ENCODE assay signal across 27 mouse cellular contexts in genomic region chr14:54148626-54149025, GRCm38 (mm10).
DNase-seq lines count a peak whose midpoint lies in the region; ATAC-seq and TF ChIP-seq lines count a peak whose summit lies in the region.
"Had no signal": no experiment of that assay in that cellular context is flagged by ENCODE, and none has a peak within 500 bp of the region (broad histone marks: within the 10 kb centered on the region; RNA-seq: fewer than 3 reads in every experiment).

No protein-coding gene starts in this region.

- H3K9ac ChIP-seq in heart, embryonic 12.5 days: no peak overlapping the region
- no peak overlapping the region for H3K9ac ChIP-seq in liver, embryonic 11.5 days (ENCODE audit: low read depth, low read length)
- H3K9ac ChIP-seq in liver, postnatal 0 days (replicated peaks): no peak overlapping the region
- H3K9ac ChIP-seq: embryonic facial prominence, embryonic 13.5 days; forebrain, embryonic 12.5 days; forebrain, embryonic 15.5 days; heart, embryonic 15.5 days; hindbrain, embryonic 12.5 days; intestine, embryonic 15.5 days had no signal

- peak; percentile 72 for DNase-seq in heart, adult 11 months
- peak; percentile 27 for DNase-seq in liver, embryonic 11.5 days (ENCODE audit: low spot score)
- DNase-seq in liver, postnatal 0 days: no peak
- DNase-seq in thymus, postnatal 25 days: peak; percentile 11
- no peak for DNase-seq in thymus, postnatal 0 days (ENCODE audit: low spot score)
- DNase-seq: adrenal gland, postnatal 10 days; cerebellum, adult 11-12 months; cerebellum, adult 8-10 months; cerebellum, postnatal 10 days; cerebellum, postnatal 36 days; embryo, embryonic 11 days; gastrocnemius, postnatal 25 days; heart, adult 2 months; heart, postnatal 10 days; heart, postnatal 36 days had no signal

- H3K27ac ChIP-seq in heart, embryonic 12.5 days (ENCODE audit: poor library complexity, severe bottlenecking): no peak overlapping the region
- no peak overlapping the region for H3K27ac ChIP-seq in liver, embryonic 11.5 days (ENCODE audit: low read depth, low read length)
- H3K27ac ChIP-seq in liver, postnatal 0 days (ENCODE audit: low read depth): no peak overlapping the region
- H3K27ac ChIP-seq: embryonic facial prominence, embryonic 10.5 days; embryonic facial prominence, embryonic 13.5 days; forebrain, embryonic 12.5 days; forebrain, embryonic 15.5 days; heart, adult 2 months; heart, embryonic 15.5 days; hindbrain, embryonic 12.5 days; intestine, embryonic 15.5 days had no signal

- TF ChIP-seq CTCF in liver, postnatal 0 days (IDR thresholded peaks at IDR 0.05; ENCODE audit: low read depth): no peak

- H3K4me2 ChIP-seq in heart, embryonic 12.5 days: no peak overlapping the region
- H3K4me2 ChIP-seq in liver, embryonic 11.5 days: no peak overlapping the region
- H3K4me2 ChIP-seq in liver, postnatal 0 days (ENCODE audit: low read depth, low read length): no peak overlapping the region
- H3K4me2 ChIP-seq: embryonic facial prominence, embryonic 13.5 days; forebrain, embryonic 12.5 days; forebrain, embryonic 15.5 days; heart, embryonic 11.5 days; heart, embryonic 15.5 days; hindbrain, embryonic 12.5 days; intestine, embryonic 15.5 days had no signal

- no peak overlapping the region for H3K4me3 ChIP-seq in heart, embryonic 12.5 days
- H3K4me3 ChIP-seq in liver, embryonic 11.5 days (ENCODE audit: low read depth, low read length): no peak overlapping the region
- no peak overlapping the region for H3K4me3 ChIP-seq in liver, postnatal 0 days (ENCODE audit: low read depth, low read length)
- H3K4me3 ChIP-seq: embryonic facial prominence, embryonic 10.5 days; embryonic facial prominence, embryonic 13.5 days; erythroblast, embryonic 14.5 days; forebrain, embryonic 12.5 days; forebrain, embryonic 15.5 days; heart, adult 2 months; heart, embryonic 15.5 days; hindbrain, embryonic 12.5 days; intestine, embryonic 15.5 days had no signal

- 88% methylated on average over 10 of the region's 10 CpGs for WGBS in heart, embryonic 12.5 days
- WGBS in liver, embryonic 11.5 days: 86% methylated on average over 10 of the region's 10 CpGs
- WGBS in liver, postnatal 0 days (ENCODE audit: insufficient replicate concordance): 85% methylated on average over 10 of the region's 10 CpGs

- H3K27me3 ChIP-seq in heart, embryonic 12.5 days (replicated peaks): no peaks in the 10 kb centered on the region
- no peaks in the 10 kb centered on the region for H3K27me3 ChIP-seq in liver, embryonic 11.5 days (replicated peaks; ENCODE audit: control insufficient read depth, insufficient read depth, low read length)
- no peaks in the 10 kb centered on the region for H3K27me3 ChIP-seq in liver, postnatal 0 days (ENCODE audit: insufficient read depth, low read length)
- H3K27me3 ChIP-seq: embryonic facial prominence, embryonic 13.5 days; forebrain, embryonic 12.5 days; forebrain, embryonic 15.5 days; heart, embryonic 15.5 days; hindbrain, embryonic 12.5 days; intestine, embryonic 15.5 days had no signal

- peaks cover 14% of the 10 kb centered on the region for H3K4me1 ChIP-seq in heart, embryonic 12.5 days (replicated peaks)
- H3K4me1 ChIP-seq in liver, embryonic 11.5 days (replicated peaks; ENCODE audit: control insufficient read depth, insufficient read depth, low read length): peaks cover 11% of the 10 kb centered on the region
- 0 out of 2 replicates have a peak, but pooled peaks cover 7% of the 10 kb centered on the region for H3K4me1 ChIP-seq in liver, postnatal 0 days (ENCODE audit: insufficient read depth)
- H3K4me1 ChIP-seq: embryonic facial prominence, embryonic 13.5 days; intestine, embryonic 15.5 days had no signal

- no peak for ATAC-seq in heart, embryonic 12.5 days (ENCODE audit: insufficient number of reproducible peaks, low FRiP score)
- no peak for ATAC-seq in liver, embryonic 11.5 days (replicated peaks; ENCODE audit: low FRiP score)
- no peak for ATAC-seq in liver, postnatal 0 days
- ATAC-seq: CD4-positive, CD25-positive, alpha-beta regulatory T cell, adult 4 months; forebrain, embryonic 15.5 days; hindbrain, embryonic 16.5 days; intestine, embryonic 15.5 days had no signal

- H3K9me3 ChIP-seq in heart, embryonic 12.5 days (replicated peaks): no peaks in the 10 kb centered on the region
- H3K9me3 ChIP-seq in liver, embryonic 11.5 days (ENCODE audit: control insufficient read depth, low read length): no peaks in the 10 kb centered on the region
- no peaks in the 10 kb centered on the region for H3K9me3 ChIP-seq in liver, postnatal 0 days (ENCODE audit: low read length)
- H3K9me3 ChIP-seq: embryonic facial prominence, embryonic 10.5 days; embryonic facial prominence, embryonic 13.5 days; forebrain, embryonic 12.5 days; forebrain, embryonic 15.5 days; heart, embryonic 15.5 days; hindbrain, embryonic 12.5 days; intestine, embryonic 15.5 days had no signal

- no peaks in the 10 kb centered on the region for H3K36me3 ChIP-seq in heart, embryonic 12.5 days
- H3K36me3 ChIP-seq in liver, embryonic 11.5 days (ENCODE audit: control insufficient read depth, insufficient read depth, low read length): no peaks in the 10 kb centered on the region
- H3K36me3 ChIP-seq in liver, postnatal 0 days (replicated peaks; ENCODE audit: insufficient read depth, low read length): no peaks in the 10 kb centered on the region
- H3K36me3 ChIP-seq: embryonic facial prominence, embryonic 10.5 days; embryonic facial prominence, embryonic 13.5 days; forebrain, embryonic 12.5 days; forebrain, embryonic 15.5 days; heart, embryonic 15.5 days; hindbrain, embryonic 12.5 days; intestine, embryonic 15.5 days had no signal

- TF ChIP-seq EP300 in liver, postnatal 0 days (IDR thresholded peaks at IDR 0.05; ENCODE audit: low read depth): no peak

Comparison
In these comparisons a context has a peak if more than half of its experiments do, and no peak if none do; other contexts are left out.
1. DNase-seq: peak in heart, adult 11 months (single experiment), liver, embryonic 11.5 days (single experiment) and thymus, postnatal 25 days (single experiment); none in liver, postnatal 0 days (single experiment) and thymus, postnatal 0 days (single experiment).